15 mouse cellular contexts compared by ENCODE assay signal in genomic region chr11:39073571-39073970, GRCm38 (mm10).
"Had no signal": no experiment of that assay in that cellular context is flagged by ENCODE, and none has a peak within 500 bp of the region (broad histone marks: within the 10 kb centered on the region; RNA-seq: fewer than 3 reads in every experiment).

No protein-coding gene starts in this region.

- H3K4me1 ChIP-seq: megakaryocyte, embryonic 14.5 days; midbrain, embryonic 13.5 days; midbrain, embryonic 15.5 days; neural tube, embryonic 12.5 days; stomach, embryonic 15.5 days had no signal

- DNase-seq: liver, postnatal 0 days; lung, adult 2 months; lung, postnatal 10 days; right cerebral cortex, postnatal 14 days; thymus, adult 2 months; thymus, postnatal 25 days; thymus, postnatal 4 days had no signal

- H3K36me3 ChIP-seq: midbrain, embryonic 13.5 days; midbrain, embryonic 15.5 days; neural tube, embryonic 12.5 days; stomach, embryonic 15.5 days had no signal

- H3K4me2 ChIP-seq: midbrain, embryonic 11.5 days; midbrain, embryonic 13.5 days; midbrain, embryonic 15.5 days; neural tube, embryonic 12.5 days; stomach, embryonic 15.5 days had no signal

- H3K9ac ChIP-seq: liver, postnatal 0 days; midbrain, embryonic 13.5 days; midbrain, embryonic 15.5 days; neural tube, embryonic 12.5 days; stomach, embryonic 15.5 days had no signal

- H3K4me3 ChIP-seq: megakaryocyte, embryonic 14.5 days; midbrain, embryonic 13.5 days; midbrain, embryonic 15.5 days; neural tube, embryonic 12.5 days; stomach, embryonic 15.5 days had no signal

- H3K9me3 ChIP-seq: megakaryocyte, embryonic 14.5 days; midbrain, embryonic 13.5 days; midbrain, embryonic 15.5 days; neural tube, embryonic 12.5 days; stomach, embryonic 15.5 days had no signal

- ATAC-seq: liver, postnatal 0 days; midbrain, embryonic 13.5 days; midbrain, embryonic 15.5 days had no signal

- H3K27me3 ChIP-seq: megakaryocyte, embryonic 14.5 days; midbrain, embryonic 13.5 days; midbrain, embryonic 15.5 days; neural tube, embryonic 12.5 days; stomach, embryonic 15.5 days had no signal

- H3K27ac ChIP-seq: macrophage; midbrain, embryonic 13.5 days; midbrain, embryonic 15.5 days; neural tube, embryonic 12.5 days; stomach, embryonic 15.5 days; stomach, postnatal 0 days had no signal
